Mouse (Mus musculus) erythroblast, embryonic 14.5 days (primary cell): Measurements from ENCODE around the gene Csrnp3.

ENCODE experiments used
- GATA1 ChIP-seq: IDR thresholded peaks from 2 replicates; pipeline ENCODE4 v1.6.1; 2012; ENCODE audit warnings: low read length, inconsistent platforms, mixed read lengths
- TAL1 ChIP-seq: IDR thresholded peaks from 3 replicates; pipeline ENCODE4 v1.6.1; 2012; ENCODE audit warnings: low read length, inconsistent platforms, mixed read lengths

DNA sequence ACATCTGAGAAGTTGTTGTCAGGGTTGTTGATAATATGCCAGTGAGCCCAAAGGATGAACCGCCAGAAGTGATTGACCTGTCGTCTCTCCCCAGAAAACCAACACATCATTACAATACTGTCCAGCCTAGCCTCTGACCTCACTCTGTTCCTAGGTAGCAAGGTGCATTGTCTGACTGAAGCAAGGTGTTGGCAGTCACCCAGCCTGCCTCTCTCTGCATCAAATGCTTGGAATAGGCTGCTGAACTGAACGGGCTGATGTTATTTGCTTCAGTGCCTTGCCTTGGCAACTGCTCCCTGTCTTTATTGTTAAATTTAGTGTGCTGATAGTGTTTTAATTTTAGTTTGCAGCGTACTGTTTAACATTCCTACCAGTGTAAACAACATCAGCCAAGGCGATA lies 51.0 kb downstream of the Csrnp3 start:
- TF ChIP-seq GATA1, result no peak
- no peak for TF ChIP-seq TAL1
